Mouse (Mus musculus) ovary, postnatal 36 days (tissue): Measurements from ENCODE around the gene Ercc4.

Experiments
- DNase-seq: peaks from one replicate; pipeline ENCODE4 v3.0.0; 2022; ENCODE audit warnings: low spot score, mixed read lengths

The Ercc4 gene

DNA sequence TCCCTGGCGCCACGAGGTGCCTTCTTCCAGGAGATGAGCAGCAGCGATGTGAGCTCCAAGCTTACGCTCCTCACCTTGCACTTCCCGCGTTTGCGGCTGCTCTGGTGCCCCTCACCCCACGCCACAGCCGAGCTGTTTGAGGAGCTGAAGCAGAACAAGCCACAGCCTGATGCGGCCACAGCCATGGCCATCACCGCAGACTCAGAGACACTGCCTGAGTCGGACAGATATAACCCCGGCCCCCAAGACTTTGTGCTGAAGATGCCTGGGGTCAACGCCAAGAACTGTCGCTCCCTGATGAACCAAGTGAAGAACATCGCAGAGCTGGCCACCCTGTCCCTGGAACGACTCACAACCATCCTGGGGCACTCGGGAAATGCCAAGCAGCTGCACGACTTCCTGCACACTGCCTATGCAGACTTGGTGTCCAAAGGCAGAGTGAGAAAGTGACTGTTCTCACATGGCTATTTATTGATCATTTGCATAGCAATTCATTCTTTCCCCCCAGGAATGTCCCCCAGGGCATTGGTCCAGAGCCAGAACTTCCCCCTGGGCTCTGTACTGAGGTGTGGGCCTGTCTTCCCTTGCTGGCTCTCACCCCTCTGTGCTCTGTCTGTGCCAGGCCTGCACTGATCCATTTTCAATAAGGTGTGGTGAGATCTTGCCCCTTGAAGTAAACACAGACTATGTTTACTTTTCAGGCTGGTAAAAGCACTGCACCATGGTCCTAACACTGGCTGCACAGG lies 38.5 kb downstream of the Ercc4 start:
- no peak for DNase-seq

DNA sequence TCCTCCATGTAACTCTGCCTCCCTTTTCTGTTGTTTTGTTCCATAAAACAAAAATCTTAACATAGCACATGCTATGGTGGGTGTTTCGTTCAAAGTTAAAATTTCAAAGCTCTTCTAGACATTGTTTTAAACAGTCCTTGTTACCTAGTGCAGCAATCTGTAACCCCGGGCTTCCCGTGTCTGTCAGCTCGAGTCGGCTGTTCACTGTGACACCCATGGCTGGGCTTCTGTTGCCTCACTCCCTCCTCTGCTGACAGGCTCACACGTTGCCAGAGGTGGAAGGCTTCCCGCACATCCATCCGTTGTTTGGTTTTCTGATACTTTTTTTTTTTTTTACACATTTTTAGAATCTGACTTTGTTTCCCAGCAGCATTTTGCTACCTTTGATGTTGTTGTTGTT lies 40.5 kb downstream of the Ercc4 start:
- no peak for DNase-seq

DNA sequence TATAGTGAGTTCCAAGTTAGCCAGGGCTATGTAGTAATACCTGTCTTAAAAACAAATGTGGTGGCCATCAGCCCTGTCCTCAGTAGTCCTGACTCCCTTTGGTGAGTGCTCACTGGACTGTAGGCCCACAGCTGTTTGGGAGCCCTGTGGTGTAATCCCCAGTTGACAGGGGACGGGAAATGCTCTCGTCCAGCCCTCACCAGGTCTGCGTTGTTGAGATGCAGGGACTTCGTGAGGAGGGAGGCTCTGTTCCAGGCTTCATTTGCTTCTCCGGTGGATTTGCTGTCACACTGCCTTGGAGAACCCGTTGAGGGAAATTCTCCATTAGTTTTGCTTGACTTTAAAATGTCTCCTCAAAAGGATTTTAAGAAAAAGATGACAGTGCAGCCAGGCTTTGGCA lies 41.3 kb downstream of the Ercc4 start:
- no peak for DNase-seq

DNA sequence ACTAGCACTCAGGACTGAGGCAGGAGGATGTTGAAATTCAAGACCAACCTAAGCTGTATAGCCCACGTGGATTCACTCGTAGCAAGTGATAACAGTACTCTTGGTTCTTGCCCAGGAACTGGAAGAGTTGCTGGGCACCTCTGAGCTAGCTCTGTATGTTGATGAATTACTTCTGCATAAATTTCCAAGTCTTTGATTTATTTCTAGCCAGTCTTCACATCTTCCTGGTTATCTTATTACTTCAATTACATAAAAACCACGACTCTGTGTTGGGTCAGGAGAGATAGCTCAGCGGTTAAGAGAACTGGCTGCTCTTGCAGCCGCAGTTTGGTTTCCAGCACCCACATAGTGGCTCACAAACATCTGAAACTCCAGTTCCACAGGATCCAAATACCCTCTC lies 43.0 kb downstream of the Ercc4 start:
- DNase-seq, result no peak

DNA sequence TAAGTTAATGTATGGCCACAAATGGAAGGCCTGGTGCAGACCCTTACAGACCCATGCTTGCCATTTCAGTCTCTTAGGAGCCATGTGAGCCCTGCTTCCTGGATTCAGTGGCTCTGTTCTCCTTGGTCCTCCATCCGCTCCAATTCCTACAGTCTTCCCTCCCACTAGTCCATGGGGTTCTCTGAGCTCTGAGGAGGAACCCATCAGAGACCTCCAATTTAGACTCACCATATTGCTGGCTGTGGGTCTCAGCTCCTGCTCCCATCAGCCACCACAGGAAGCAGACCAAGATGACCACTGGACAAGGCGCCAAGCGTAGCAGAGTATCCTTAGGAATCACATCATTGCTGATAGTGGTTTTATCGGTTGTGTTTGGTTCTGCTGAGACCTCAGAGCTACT lies 43.7 kb downstream of the Ercc4 start:
- DNase-seq, result no peak

DNA sequence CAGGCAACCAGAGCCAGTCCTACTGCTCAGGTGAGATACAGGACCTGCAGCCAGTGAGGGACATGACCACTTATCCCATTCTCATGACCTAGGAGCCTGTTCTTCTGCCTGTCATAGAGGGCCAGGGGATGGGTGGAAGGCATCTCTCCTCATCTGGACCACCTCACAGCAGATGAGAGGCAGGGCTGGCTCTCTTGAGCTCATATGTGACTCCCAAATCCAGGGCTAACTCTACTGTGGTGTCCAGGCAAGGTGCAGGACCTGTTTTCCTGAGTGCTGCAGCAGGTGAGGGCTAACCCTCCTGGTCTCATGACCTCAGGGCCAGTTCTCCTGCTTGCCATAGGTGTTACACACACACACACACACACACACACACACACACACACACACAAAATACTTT lies 44.9 kb downstream of the Ercc4 start:
- no peak for DNase-seq

DNA sequence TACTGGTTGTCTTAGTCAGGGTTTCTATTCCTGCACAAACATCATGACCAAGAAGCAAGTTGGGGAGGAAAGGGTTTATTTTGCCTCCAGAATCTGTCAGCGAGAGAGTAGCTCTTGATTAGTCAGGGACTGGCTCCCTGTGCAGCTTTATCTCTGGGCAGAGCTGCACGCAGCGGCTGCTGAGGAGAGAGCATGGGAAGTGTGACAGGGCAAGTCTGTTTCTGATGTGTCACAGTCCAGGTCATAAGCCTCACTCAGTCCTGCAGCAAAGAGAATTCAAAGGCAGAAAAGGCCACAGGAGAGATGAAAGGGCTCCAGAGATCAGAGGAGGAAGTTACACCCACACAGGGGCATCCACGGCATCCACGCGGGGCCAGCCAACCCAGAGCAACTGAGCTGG lies 47.8 kb downstream of the Ercc4 start:
- DNase-seq, result no peak

DNA sequence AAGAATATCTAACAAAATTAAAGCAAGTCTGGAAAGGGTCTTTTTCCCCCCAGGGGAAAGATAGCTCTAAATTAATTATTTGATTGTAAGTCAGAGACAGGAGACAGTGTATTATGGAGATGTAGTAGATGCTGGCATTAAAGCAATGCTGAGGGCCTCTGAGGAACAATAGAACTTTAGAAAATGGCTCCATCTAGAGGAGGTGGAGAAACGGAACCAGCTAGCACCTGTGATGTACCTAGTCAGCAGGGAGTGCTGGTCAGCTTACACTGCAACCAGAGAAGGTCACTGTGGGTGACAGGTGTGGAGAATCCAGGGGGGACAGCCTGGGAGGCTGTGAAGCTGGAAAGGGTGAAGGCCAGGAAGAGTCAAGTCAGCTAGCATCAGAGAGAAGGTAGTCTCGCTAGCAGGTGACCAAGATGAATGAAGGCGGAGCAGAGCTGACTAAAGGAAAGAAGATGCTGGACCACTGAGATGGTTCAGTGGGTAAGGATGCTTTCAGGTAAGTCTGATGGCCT lies 48.7 kb downstream of the Ercc4 start:
- no peak for DNase-seq

DNA sequence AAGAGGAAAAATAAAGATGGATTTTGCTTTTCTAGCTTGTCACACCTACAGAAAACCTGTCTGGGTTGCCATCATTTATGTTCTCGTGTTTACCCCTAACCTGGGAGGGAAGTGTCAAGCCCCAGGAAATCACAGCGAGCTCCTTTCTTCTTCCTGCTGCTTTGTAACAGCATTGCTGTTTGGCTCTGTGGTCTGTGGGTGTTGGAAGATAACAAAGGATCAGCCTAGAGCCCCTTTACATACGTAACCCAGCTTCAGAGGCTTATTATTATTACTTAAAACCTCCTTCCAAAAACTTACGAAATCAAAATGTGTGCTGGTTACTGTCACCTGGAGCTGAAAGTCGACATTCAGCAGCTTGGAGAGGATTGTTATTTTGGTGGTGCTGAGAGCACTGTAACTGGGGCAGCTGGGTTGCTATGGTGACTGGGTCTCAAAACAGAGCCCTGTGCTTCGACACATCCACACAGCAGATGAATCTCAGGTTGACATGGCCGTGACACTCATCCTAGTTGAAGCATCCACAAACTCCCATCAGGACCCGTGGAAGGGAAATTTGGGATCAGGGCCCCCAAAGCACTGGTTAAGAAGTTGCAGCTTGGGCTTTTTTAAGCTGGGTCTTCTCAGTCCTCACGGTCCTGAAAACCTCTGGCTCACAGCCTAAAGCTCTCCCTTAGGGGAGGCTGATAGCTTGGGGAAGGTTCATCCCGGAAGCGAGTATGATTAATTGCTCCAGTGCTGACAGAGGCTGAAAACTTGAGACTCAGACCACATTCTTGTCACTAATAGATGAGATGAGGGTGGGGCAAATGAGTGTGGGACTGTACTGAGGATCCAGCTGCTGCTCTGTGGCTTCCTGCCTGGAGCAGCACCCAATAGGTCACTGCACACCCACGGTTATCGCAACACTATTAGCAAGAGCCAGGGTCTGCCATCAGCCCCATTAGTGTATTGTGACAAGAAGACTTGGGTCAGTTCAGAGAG lies 49.7 kb downstream of the Ercc4 start:
- DNase-seq, result no peak

DNA sequence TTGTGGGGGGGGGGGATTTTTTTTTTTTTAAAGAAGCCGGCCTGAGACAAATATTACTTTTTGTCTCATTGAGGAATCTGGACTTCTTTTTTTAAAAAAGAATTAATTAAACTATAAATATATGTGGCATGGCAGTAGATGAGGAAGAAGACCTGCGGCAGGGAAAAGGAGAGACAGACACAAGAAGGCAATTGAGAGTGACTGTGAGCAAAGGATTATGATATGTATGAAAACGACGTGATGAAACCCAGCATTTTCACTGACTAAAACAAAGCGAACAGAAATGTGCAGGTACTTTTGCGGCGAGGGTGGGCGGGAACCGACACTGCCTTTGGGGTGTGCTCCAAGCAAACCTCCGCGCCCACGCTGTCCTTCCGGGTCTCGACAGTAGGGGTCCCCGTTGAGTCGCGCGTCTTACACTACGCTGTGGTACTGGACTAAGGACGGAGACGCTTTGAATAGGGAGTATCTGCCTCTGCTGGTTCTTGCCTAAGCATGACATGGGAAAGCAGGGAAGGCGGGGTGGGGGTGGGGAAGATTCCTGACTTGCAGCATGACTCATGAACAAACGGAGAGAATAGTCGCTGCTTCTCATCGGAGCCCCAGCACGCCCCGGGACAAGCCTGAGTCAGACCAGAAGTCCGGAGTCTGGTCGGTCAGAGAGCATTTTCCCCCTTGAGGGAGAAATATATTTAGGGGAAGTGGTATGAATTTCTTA lies 50.6 kb downstream of the Ercc4 start:
- DNase-seq, result peak; percentile 90

DNA sequence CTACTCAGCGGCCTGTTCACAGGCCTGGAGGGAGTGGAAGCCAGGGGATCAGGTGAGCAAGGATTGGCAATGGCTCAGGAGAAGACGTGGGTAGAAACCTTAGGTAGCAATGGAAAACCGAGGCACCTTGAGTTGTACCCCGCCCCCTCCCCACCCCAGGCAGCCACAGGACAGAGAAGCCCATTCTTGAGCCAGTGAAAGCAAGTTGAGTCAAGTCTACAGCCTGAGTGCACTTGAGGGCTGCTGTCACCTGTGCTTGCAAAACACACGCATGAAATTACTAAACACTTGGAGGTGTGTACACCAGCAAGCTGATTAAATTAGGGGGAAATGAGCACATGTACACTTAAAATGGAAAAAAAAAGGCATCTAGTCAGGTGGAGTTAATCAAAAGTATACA lies 52.0 kb downstream of the Ercc4 start:
- no peak for DNase-seq

DNA sequence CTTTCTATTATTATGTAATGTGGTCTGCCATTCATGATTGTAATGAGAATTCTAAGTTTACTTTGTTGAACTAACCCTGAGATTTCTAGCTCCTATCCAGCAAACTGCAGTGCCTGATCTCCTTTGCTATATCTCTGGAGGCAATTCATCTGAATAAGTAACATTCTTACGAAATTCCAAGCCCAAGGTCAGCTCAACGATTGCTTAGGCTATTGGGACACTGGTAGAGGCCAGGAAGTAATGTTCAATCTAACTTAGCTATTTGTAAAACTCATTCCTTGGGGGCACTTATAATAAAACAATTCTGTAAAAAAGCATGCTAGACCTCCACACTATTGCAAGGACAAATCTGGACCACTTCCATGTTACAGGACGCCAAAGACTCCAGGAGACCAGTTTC lies 58.2 kb downstream of the Ercc4 start:
- DNase-seq, result no peak

DNA sequence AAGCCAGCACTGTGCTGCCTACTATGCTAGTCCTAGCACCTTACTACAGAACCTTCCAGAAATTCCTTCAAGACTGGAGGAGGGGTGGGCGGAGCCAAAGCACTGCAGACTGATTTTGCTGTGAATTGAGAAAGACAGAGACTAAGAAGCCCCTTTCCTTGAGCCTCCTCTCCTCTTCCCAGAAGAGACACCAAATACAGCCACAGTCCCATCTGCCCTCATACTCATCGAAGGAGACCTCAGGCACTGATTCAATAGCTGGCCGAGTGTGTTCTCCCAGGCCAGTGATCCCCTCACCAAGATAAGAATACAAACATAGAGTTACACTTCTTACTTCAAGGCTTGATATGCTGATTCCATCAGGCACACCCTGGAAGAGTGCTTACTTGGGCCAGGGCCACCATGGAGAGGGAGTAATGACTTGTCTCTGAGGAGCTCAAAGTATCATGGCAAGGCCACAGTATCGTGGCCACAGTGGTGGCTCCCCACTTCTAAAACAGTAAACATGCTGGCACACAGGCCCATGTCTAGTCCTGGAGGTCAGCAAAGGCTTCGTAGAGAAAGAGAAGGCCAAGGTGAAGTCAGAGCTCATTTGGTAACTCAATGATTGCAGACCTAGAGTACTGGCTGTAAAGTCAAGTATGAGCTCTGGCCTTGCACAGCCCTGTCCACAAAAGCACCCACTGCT lies 63.7 kb downstream of the Ercc4 start:
- no peak for DNase-seq

DNA sequence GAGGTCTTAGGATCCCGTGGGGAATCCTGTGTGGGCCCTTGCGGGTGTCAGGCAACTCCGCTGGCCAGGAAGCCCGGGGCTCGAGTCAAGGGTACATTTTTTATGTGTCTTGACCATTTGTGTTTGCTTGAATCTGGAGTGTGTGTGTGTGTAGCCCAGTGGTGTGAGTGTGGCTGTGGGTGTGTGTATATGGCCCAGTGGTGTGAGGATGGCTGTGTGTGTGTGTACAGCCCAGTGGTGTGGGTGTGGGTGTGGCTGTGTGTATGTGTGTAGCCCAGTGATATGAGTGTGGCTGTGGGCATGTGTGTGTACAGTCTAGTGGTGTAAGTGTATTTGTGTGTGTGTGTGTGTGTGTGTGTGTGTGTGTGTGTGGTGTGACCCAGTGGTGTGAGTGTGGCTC lies 73.0 kb downstream of the Ercc4 start:
- DNase-seq, result no peak

DNA sequence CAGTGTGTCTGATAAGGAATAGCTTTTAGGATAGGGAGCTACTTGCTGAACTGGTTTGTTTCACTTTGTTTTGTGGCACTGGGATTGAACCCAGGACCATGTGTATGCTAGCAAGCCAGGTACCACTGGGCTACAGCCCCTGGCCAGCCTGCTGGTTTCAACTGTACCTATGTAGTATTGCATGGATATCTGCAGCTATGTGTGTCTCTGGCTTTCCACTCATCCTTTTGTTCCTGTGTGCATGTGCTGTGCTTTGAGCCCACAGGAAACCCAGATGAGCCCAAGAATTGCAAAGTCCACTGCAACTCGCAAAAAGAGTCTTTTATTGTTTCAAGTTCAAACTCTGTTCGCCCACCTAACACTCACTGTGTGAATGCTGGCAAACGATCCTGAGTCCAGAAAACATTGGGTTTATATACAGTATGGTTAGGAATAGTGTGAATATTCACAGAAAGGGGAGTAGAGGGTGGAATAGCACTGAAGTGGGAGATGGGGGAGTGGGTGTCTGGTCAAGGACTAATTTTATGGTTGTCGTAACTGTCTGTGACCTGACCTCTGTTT lies 73.8 kb downstream of the Ercc4 start:
- DNase-seq, result no peak

DNA sequence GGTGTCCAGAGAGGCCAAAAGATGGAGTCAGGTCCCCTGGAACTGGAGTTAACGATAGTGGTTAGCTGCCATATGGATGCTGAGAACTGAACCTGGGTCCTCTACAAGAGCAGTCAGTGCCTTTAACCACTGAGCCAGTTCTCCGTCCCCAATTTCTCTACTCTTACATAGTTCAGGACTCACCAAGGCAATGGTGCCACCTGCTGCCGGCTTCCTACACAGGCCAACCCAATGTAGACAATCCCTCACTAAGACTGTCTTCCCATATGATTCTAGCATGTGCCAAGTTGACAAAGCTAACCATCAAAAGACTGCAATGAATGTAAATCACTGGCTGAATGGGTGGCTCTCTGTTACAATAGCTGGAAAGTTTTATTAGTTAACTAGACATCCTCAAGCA lies 74.9 kb downstream of the Ercc4 start:
- DNase-seq, result no peak

DNA sequence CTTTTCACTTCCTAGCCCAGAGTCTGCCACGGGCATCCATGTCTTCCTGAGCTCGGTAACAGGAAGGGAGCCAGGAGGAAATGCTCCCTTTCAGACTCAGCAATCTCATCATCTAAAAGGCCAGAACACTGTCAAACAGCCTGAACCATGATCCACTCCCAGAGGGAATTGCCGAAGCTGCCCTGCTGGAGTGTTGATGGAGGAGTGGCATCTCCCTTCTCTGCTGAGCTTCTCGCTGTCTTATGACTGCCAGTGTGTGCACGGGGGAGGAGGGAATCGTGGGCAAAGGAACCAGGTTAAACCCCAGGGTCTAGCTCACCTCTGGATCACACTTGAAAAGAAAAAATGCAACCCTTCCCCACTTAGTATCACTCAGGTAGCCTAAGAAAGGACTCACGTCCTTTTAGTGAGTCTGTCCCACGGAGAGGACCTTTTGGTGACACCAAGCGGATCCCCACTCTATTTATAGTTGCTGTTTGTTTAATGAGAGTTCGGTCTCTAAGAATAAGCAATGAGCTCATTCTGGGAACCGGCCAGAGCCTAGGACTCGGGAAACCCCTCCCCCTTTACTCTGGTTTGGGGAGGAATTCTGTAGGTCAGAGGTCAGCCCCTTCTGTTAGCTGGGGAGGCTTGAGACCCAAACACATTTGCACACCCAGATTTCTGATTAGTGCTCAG lies 80.1 kb downstream of the Ercc4 start:
- no peak for DNase-seq

DNA sequence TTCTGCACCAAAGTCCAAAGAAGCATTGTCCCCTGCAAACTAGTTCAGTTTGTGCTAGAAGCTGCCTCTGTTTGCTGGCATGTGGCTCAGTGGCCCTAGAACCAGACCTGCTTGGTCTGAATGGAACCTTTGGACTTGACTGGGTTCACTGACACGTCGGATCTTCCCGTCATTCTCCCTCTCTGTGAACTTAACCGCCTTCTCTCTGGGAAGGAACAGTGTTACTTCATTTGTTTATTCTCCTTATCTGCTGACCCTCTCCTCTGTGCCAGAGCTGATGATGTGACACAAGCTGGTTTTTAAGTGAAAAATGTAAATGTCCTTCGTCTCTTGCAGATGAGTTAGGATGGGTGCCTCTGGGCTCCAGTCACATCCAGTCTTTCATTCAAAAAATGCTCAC lies 81.0 kb downstream of the Ercc4 start:
- DNase-seq, result no peak

DNA sequence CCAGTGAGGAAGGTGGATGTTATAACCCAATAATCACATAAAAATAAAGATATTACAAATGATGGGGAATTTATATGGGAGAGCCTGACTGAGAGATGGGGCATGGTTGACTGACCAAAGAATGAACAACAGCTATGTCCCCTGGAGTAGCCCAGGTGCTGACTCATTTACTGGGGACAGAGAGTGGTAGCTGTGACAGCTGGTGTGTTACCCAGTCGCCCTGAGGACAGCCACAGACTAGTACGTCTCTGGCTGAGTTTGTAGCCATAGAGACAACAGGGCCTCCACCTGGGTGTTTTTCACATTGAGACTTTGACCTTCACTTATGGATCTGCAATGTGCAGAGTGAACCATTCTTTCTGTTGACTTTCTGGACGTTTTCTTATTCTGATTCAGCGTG lies 81.7 kb downstream of the Ercc4 start:
- no peak for DNase-seq

DNA sequence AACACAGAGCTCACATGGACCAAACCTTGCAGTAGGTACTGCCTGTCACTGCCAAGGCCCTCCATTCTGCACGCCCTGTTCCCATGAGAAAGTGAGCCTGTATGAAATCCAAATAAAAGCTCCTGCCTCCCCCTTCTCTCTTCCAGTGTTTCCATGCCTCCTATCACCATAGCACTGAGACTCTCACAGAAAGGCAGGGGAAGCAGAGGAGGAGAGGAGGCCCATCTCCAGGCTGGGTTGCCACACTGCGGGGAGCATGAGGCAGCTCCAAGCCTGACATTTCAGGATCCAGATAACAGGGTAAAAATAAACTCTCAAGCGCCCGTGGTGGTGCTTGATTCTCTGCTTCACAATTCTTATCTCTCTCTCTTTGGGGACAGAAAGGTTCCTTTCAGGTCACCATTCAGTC lies 84.2 kb downstream of the Ercc4 start:
- no peak for DNase-seq

DNA sequence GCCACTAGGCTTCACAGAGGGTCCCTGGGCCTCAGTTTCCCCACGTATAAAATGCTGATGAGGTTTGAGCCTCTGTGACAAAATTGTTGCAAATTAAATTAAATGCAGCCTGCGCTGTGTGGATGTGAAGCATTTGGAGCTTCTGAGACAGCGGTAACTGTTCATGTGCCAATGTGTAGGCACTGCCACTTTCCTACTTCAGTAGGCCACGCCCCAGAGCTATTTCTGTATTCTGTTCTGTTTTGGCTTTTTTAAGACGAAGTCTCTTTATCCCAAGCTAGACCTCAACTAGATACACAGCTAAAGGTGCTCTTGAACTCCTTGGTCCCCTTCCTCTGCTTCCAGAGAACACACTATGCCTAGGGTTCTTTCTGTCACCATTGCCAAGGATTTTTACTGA lies 85.4 kb downstream of the Ercc4 start:
- DNase-seq, result no peak
